Mouse (Mus musculus): ENCODE data around the gene Pgs1. TPM values are rescaled to one million over a fixed set of nuclear protein-coding genes. Genes with fewer than 3 reads are reported as not detected.

The Pgs1 gene
- total RNA-seq, 2 experiments from 2014 or later, result 21.2 to 23.7 TPM

DNA sequence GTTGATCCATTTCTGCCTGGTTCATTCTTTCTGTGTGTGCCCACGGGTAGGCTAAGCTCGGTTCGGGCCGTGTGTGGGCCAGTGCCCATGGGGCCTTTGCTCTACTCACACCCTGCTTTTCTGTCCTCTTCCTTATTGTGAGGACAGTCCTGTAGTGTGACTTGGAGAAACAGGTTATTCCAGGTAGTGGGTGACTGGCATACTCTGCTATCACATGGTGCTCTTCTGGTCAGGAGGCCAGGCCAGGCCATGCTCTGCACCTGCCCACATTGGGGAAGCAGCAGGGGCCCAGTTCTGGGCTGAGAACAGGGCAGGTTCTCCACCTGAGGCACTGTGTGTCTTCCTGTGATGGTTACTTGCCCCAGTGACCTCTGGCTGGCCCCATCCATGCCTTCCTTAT lies 12.3 kb downstream of the Pgs1 start:
- intact Hi-C loops (cut with DNase I), result no loop called here
- DNase-seq, result no peak

DNA sequence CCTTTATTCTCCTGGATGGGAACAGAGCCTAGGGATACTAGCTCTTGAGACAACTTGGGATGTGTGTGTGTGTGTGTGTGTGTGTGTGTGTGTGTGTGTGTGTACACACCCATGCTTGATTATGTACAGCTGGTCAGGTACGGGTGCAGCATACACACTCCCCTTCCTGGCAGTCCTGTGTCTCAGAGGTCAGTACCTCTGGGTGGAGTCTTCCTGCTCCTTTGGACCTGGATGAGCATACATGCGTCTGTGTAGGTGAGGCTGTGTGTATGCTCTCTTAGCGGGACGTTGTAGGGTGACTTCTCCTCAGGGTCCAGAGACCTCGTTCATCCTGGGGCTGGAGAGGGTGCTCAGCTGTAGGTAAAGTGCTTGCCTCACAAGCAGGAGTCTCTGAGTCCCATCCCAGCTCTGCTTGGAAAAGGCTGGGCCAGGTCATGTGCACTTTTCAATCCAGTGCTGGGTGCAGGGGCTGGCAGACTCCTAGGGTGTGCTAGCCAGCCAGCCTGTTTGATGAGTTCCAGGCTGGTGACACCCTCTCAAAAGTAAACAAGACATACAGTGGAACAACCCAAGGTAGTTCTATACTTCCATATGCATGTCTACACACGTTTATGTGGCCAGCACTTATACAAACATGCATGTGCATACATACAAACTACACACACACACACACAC lies 13.3 kb downstream of the Pgs1 start:
- intact Hi-C loops (cut with DNase I), result no loop called here
- no peak for DNase-seq

DNA sequence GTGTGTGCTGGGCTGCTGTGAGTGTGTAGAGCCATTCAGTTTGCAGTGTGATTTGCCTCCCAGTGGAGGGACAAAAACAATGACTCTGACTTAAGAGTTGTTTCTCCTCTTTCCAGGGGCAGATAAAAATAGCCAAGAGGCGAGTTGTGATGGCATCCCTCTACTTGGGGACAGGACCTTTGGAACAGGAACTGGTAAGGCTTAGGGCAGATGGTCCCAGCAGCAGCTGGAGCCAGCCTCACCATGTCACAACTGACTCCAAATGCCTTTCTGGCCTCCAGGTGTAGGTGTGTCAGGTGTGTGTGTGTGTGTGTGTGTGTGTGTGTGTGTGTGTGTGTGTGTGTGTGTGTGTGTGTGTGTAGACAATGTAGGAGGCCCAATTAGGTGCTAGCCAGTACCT lies 14.0 kb downstream of the Pgs1 start:
- intact Hi-C loops (cut with DNase I), result no loop called here
- no peak for DNase-seq

DNA sequence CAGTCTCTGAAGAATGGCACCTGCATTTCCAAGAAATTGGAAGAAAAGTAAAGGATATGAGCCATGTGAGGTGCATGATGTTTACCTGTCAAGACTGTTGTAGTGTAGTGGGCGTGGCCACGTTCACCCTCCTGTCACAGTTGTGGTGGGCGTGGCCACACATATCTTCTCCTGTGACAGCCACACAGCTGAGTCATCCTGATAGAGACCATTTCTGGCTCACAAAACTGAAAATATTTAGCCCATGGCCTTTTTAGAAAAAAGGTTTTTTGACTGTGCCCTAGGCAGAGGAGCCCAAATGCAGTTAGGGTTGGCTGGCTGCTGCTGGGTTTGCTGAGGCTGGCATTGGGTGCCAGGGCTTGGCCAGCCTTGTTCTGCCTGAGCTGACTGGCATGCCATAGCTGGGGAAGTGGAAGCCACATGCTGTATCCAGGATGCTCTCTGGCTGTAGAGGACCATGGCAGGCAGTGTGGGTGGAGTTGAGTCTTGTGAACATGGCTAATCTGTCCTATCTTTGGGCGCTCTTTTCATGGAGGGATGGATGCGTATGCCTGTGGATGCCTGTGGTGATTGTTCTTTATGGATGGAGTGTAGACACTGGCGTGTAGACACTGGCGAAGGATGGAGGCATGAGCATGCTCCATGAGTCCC lies 14.6 kb downstream of the Pgs1 start:
- no peak for DNase-seq

GRCm38 (mm10) chr11:118003176-118003575 lies 17.1 kb downstream of the Pgs1 start:
- intact Hi-C loops (cut with DNase I), result no loop called here
- no peak for DNase-seq

More for the DNA sequence above, 14.6 kb downstream of the Pgs1 start:
- intact Hi-C loops (cut with DNase I), result no loop called here

DNA sequence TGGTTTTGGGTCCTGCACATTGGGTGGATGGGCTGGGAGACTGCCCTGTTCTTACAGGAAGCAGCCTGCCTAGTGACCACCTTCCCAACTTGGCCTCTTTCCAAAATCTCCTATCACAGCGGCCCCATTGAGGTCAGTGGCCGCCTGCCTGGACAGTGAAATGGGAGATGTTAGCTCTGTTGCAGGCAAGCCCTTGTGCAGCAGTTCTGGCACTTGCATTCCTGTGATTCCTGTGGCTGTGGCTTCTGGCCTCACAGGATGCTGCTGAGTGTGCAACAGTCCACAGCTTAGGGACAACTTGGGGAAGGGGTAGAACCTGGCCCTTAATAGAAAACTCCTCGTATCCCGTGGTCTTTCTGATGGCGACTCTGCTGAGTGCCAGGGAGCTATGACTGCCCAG lies 17.6 kb downstream of the Pgs1 start:
- intact Hi-C loops (cut with DNase I), result no loop called here
- no peak for DNase-seq

DNA sequence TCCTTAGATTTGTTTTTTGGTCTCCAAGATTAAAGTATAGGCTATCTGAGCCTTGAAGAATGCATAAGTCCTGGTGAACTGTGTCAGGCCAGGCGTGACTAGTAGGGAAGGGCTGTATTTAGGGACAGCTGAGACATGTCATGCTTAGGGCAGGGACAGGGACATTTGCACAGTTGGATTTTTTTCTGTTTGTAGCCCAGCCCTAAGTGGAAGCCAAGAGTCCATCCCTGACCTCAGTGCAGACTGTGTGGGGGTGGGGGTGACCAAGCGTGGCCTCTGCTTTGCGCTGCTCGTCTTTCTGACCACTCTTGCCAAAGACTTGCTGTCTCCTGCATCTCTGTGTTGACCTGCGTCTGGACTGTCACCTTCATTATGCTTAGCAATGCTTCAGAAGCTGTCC lies 18.1 kb downstream of the Pgs1 start:
- DNase-seq, result peak in 1 of 2 experiments; percentile 44
- intact Hi-C loops (cut with DNase I), result no loop called here

GRCm38 (mm10) chr11:118007460-118008143 lies 21.5 kb downstream of the Pgs1 start:
- DNase-seq, result no peak
- intact Hi-C loops (cut with DNase I), result no loop called here

- intact Hi-C loops (cut with DNase I), result no loop called here
- no peak for DNase-seq
Observed at GRCm38 (mm10) chr11:118008144-118008805, 22.2 kb downstream of the Pgs1 start.

GRCm38 (mm10) chr11:118008843-118009242 lies 22.8 kb downstream of the Pgs1 start:
- intact Hi-C loops (cut with DNase I), result no loop called here
- no peak for DNase-seq

GRCm38 (mm10) chr11:118009865-118010571 lies 23.9 kb downstream of the Pgs1 start:
- no peak for DNase-seq
- intact Hi-C loops (cut with DNase I), result no loop called here

- no peak for DNase-seq
- intact Hi-C loops (cut with DNase I), result no loop called here
Observed at GRCm38 (mm10) chr11:118012595-118012994, 26.5 kb downstream of the Pgs1 start.

- intact Hi-C loops (cut with DNase I), result no loop called here
- no peak for DNase-seq
Observed at GRCm38 (mm10) chr11:118013339-118013738, 27.2 kb downstream of the Pgs1 start.

- intact Hi-C loops (cut with DNase I), result no loop called here
- no peak for DNase-seq
Observed at GRCm38 (mm10) chr11:118014391-118014995, 28.4 kb downstream of the Pgs1 start.

DNA sequence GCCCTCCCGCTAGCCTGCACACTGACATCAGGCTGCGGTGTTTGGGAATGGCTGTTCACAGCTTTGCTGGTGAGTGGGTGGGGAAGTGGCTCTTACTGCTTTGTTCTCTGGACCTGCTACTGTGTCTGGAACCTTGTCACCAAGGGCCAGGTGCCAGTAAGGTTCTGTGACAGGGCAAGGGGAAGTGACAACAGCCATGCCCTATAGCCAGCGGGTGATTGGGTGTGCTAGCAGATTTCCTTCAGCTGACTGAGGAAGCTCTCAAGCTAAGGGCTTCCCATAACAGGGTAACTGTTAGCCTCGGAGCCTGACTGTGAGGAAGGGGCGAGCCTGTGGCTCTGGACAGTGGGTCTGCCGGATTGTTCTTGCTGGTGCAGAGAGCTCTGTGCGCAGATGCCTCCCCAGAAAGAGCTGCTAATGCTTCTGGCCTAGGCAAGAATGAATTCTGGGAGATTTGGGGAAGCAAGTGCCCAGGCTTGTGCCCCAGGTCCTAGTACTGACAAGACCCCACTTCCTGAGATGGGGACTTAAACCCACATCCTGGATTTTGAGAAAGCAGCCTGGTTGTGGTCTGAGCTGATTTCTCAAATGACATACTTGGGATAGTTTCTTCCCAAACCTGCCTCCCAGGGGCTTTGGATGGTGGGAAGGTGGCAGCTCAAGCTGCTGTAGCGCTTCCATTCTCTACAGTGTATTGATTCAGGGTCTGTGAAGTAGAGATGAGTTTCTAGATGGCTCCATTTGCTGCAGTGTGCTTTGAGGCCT lies 29.5 kb downstream of the Pgs1 start:
- intact Hi-C loops (cut with DNase I), result no loop called here
- no peak for DNase-seq

- DNase-seq, result no peak
- intact Hi-C loops (cut with DNase I), result no loop called here
Observed at GRCm38 (mm10) chr11:118018328-118018727, 32.2 kb downstream of the Pgs1 start.

DNA sequence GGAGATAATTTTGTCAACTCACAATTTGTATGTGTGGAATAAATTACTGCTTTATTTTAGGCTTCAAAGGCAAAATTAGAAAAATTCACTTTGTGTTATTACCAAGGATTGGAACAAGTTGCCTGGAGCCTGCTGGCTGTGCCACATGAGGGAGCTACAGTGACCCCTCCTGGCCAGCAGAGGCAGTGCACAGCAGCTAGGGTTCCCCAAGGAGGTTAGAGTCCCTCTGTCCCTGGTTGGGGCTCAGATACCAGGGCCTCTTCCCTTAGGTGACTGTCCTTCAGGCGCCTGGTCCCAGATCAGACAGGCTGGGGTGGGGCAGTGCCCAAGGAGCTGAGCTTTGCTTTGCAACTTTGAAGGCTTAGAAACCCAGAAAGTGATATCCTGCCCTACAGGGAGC lies 35.7 kb downstream of the Pgs1 start:
- intact Hi-C loops (cut with DNase I), result loop anchor here (1.0 kb wide), 3 partner anchors 52 to 151 kb away; partner anchors contain the start of gene Socs3
- peak; percentile 78 to 85 for DNase-seq

DNA sequence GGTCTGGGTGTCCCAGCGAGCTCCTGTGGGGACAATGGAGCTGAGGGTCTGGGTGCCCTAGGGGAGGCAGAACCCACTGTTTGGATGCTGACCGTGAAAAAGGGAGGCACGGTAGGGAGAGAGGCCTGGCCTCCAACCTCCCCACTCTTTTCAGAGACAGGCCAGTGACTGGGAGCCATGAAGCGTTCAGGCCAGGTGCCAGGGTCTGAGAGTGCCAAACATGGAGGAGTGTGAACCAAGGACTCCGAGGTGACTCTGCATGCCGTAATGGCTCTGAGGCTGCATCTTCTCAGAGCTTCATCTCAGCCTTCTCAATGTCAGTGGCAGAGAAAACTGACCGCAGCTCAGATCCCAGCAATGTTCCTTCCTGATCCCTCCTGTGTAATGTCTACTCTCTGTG lies 37.4 kb downstream of the Pgs1 start:
- DNase-seq, result peak; percentile 42 to 50
- intact Hi-C loops (cut with DNase I), result no loop called here

DNA sequence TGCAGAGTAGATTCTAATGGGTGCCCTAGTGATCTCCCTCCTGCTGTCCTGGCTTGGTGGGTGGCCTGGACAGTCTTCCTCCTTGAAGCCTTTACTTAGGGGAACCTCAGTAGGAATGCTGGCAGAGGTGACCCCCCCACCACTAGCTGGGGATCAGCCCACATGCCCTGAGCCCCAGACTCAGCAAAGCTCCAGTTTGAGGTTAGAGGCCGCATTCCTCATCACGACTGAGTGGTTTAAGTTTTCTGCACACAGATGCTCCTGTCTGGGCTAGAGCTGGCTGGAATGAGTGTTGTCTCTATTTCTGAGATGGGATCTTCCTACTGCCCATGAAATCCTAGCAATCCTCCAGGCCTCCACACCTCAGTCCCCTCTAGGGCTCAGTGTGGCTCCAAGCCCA lies 38.0 kb downstream of the Pgs1 start:
- intact Hi-C loops (cut with DNase I), result no loop called here
- no peak for DNase-seq

GRCm38 (mm10) chr11:118029170-118029569 lies 43.1 kb downstream of the Pgs1 start:
- no peak for DNase-seq
- intact Hi-C loops (cut with DNase I), result no loop called here
